Mouse (Mus musculus): ENCODE data around the gene Perm1. TPM values are rescaled to one million over a fixed set of nuclear protein-coding genes. Genes with fewer than 3 reads are reported as not detected.

Perm1 gene
- polyA plus RNA-seq (2016; fragmentation: Nextera tagmentation; extraction: Ambion mirVana): 0.60 and 0.65 TPM in 2 replicates

DNA sequence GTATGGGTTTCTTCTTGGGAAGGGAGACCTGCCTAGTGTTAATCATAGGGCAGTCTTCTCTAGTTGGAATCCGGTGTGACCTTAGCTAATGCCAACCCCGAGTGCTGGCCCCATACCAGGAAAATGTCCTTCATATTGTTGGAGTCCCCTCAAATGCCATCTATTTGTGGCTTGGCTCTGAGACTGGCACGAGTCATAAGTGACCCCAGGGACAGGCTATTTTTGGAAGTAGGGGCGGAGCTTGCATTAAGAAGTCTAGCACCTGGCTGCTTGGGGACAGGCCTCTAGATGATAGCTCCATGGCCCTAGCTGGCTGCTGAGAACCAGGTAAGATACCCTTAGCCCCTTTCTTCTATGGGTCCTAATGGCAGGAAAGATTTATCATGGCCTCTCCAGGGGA, at the start of gene Perm1:
Gene Perm1, plus strand, starts transcription at position 220 of the 400 bp plus-strand sequence.
- Histone ChIP-seq H3K9me3 (no peaks in the 10 kb centered on the region), H3K27me3 (replicated peaks; ENCODE audit: low read depth, poor library complexity, severe bottlenecking) (no peaks in the 10 kb centered on the region), H3K36me3 (replicated peaks) (no peaks in the 10 kb centered on the region; the same call in 1 of the 2 replicates), H3K27ac (replicated peaks) (no peak within 1 kb of the TSS), H3K4me3 (no peak within 1 kb of the TSS), H3K4me1 (peaks cover 5% of the 10 kb centered on the region; the same call in 1 of the 2 replicates)
- WGBS: 77% methylated on average over 4 of the region's 4 CpGs
- no peak for DNase-seq (ENCODE audit: low spot score)

DNA sequence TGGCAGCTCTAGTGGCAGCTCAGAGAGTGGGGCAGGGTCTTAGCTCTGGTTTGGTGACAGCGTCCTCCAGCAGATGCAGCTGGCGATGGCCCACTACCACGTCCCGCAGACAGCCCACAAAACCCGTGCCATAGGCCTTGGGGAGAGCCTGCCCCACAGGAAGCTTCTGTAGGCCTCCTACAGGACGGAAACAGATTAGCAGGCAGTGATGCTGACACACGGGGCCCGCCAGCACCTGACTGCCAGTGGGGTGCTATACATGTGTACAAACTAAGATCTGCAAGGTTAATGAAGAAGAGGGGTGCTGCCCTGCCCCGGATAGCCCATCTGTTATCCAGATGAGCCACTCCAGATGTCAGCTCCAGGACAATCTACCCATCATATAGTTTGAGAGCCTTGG, 49.2 kb upstream of the Perm1 start:
- H3K9me3 ChIP-seq: peaks cover 18% of the 10 kb centered on the region
- H3K4me1 ChIP-seq: no peaks in the 10 kb centered on the region
- peaks cover 98% of the 10 kb centered on the region for H3K36me3 ChIP-seq (replicated peaks)
- DNase-seq (ENCODE audit: low spot score): no peak
- 89% methylated on average over 9 of the region's 9 CpGs for WGBS
- H3K27ac ChIP-seq (replicated peaks): no peak overlapping the region
- no peak overlapping the region for H3K4me3 ChIP-seq
- H3K27me3 ChIP-seq (replicated peaks; ENCODE audit: low read depth, poor library complexity, severe bottlenecking): no peaks in the 10 kb centered on the region

DNA sequence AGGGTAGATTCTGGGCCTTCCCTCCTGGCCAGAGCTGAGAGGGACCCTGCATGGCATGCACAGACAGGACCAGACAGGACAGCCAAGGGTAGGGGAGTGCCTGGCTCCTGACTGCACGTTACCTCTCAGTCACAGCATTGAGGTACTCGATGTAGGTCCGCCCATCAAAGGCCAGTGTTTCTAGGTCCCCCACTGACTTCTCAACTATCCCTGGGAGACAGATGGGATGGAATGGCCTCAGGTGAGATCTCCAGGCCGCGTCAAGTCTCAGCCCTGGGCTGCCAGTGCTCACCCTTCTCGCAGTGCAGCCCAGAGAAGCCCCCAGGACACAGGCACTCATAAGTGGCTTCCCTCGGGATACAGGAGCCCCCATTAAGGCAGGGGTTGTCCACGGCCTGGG, 47.1 kb upstream of the Perm1 start:
- Histone ChIP-seq H3K4me3 (no peak overlapping the region), H3K36me3 (replicated peaks) (peaks cover 100% of the 10 kb centered on the region), H3K9me3 (no peaks in the 10 kb centered on the region), H3K27ac (replicated peaks) (no peak overlapping the region), H3K4me1 (no peaks in the 10 kb centered on the region), H3K27me3 (replicated peaks; ENCODE audit: low read depth, poor library complexity, severe bottlenecking) (no peaks in the 10 kb centered on the region)
- 91% methylated on average over 8 of the region's 8 CpGs for WGBS
- no peak for DNase-seq (ENCODE audit: low spot score)

DNA sequence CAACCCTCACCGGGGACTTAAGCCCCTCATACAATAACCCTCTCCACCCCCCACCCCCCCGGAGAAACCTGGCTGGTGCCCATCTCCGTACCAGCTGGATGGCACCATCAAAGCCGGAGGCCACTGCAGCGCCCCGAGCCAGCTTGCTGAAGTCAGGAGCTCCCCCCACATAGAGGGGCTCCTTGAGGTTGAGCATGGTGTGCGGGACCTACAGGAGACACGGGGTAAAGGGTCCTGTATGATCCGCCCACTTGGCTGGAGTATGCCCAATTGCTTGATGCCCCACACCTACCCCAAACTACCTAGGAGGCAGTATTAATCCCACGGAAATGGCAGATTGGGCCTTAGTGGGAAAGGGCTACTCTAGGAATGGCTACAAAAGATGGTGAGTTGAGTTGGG, 46.5 kb upstream of the Perm1 start:
- Histone ChIP-seq H3K27me3 (replicated peaks; ENCODE audit: low read depth, poor library complexity, severe bottlenecking) (no peaks in the 10 kb centered on the region), H3K9me3 (no peaks in the 10 kb centered on the region), H3K27ac (replicated peaks) (no peak overlapping the region), H3K4me1 (no peaks in the 10 kb centered on the region), H3K36me3 (replicated peaks) (peaks cover 100% of the 10 kb centered on the region), H3K4me3 (no peak overlapping the region)
- WGBS: 95% methylated on average over 10 of the region's 10 CpGs
- DNase-seq (ENCODE audit: low spot score): no peak

DNA sequence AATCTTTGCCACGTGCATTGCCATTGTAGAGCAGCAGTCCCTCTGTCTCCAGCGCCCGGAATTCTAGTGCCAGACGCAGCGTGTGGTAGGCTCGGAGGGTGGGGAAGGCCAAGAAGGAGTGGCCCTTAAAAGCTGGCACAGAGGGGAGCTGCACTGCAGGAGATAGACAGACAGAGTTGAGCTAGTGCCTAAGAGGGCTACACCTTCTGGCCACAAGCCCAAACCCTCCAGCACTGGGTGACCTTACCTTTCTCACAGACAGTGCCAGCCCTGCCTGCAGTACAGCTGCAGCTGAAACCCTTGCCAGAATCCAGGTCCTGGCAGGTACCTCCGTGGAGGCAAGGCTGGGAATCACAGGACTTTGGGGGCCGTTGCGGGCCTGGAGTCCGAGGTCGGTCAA, 43.8 kb upstream of the Perm1 start:
- Histone ChIP-seq H3K27me3 (replicated peaks; ENCODE audit: low read depth, poor library complexity, severe bottlenecking) (no peaks in the 10 kb centered on the region), H3K36me3 (replicated peaks) (peaks cover 100% of the 10 kb centered on the region), H3K9me3 (no peaks in the 10 kb centered on the region), H3K4me3 (no peak overlapping the region), H3K27ac (replicated peaks) (no peak overlapping the region), H3K4me1 (no peaks in the 10 kb centered on the region)
- DNase-seq (ENCODE audit: low spot score): no peak
- WGBS: 95% methylated on average over 11 of the region's 11 CpGs

DNA sequence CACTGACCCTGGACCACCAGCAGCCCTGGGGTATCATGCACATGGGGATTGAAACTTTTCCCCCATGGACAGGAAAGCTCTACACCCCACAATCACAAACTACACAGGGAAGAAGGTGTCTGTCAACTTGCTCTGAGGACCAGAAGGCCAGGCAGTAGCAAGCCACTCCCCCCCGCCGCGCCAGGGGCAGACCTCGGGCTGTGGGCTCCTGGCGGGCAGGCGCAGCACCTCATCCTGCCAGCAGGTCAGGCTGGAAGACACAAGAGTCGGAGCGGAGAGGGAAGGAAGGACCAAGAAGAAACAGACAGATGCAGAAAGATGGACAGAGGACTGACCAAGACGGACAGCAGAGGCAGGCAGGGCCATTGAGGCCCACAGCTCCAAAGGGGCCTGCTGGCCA, 38.0 kb upstream of the Perm1 start:
- Histone ChIP-seq H3K36me3 (replicated peaks) (peaks cover 100% of the 10 kb centered on the region), H3K4me3 (no peak overlapping the region), H3K9me3 (no peaks in the 10 kb centered on the region), H3K4me1 (peaks cover 4% of the 10 kb centered on the region; the same call in 1 of the 2 replicates), H3K27ac (replicated peaks) (no peak overlapping the region), H3K27me3 (replicated peaks; ENCODE audit: low read depth, poor library complexity, severe bottlenecking) (no peaks in the 10 kb centered on the region)
- DNase-seq (ENCODE audit: low spot score): no peak
- WGBS: 95% methylated on average over 9 of the region's 9 CpGs

DNA sequence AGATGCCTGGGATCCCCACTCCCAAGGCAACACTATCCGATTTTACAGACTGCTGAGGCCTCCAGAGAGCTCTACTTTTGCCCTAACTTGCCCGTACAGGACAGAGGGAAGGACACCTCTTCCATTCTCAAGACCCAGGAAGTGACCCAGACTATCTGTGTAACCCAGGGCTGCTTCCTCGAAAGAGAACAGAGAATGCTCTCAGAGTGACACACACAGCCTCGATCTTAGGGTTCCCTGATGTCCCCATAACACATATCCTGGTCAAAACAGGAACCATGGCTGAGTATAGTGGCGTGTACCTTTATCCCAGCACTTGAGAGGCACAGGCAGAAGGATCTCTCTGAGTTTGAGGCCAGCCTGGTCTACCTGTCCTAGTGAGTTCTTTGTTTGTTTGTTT, 31.9 kb upstream of the Perm1 start:
- Histone ChIP-seq H3K27me3 (replicated peaks; ENCODE audit: low read depth, poor library complexity, severe bottlenecking) (no peaks in the 10 kb centered on the region), H3K36me3 (replicated peaks) (peaks cover 78% of the 10 kb centered on the region), H3K9me3 (no peaks in the 10 kb centered on the region), H3K4me3 (peak overlapping the region; percentile 30; the same call in 1 of the 2 replicates), H3K4me1 (peaks cover 52% of the 10 kb centered on the region), H3K27ac (replicated peaks) (no peak overlapping the region)
- 88% methylated on average over 5 of the region's 5 CpGs for WGBS
- no peak for DNase-seq (ENCODE audit: low spot score)

DNA sequence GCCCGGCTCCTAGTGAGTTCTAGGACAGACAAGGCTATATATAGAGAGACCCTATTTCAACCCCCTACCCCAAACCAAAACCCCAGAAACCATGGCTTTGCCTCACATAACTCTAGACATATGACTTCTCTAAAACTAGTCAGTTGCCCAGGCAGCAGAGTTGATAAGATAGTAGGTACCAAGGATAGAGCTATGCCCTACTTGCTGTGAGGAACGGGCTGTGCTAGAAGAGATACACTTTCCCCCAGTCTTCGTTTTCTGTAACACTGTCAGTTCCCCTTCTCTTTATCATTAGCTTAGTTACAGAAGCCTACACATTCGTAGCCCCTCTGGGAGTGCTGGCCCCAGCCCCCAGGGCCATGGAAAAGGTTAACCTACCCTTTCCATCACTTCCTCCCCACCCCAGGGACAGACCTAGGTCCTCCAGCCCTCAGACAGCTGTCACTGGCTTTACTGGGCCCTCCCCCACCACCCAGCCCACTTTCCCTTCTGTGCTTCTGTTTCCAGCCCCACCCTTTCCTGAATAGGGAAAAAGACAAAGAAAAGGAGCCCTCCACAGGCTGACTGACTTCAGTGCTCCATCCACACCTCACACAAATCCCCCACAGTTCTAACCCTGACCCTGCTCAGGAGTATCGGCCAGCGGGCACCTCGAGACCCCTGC, 31.2 kb upstream of the Perm1 start:
- no peaks in the 10 kb centered on the region for H3K9me3 ChIP-seq
- DNase-seq (ENCODE audit: low spot score): no peak
- peak overlapping the region; percentile 56 for H3K4me3 ChIP-seq
- 84% methylated on average over 7 of the region's 7 CpGs for WGBS
- H3K36me3 ChIP-seq (replicated peaks): peaks cover 71% of the 10 kb centered on the region
- peaks cover 59% of the 10 kb centered on the region for H3K4me1 ChIP-seq
- no peaks in the 10 kb centered on the region for H3K27me3 ChIP-seq (replicated peaks; ENCODE audit: low read depth, poor library complexity, severe bottlenecking)
- peak overlapping the region; percentile 86 for H3K27ac ChIP-seq (replicated peaks)

DNA sequence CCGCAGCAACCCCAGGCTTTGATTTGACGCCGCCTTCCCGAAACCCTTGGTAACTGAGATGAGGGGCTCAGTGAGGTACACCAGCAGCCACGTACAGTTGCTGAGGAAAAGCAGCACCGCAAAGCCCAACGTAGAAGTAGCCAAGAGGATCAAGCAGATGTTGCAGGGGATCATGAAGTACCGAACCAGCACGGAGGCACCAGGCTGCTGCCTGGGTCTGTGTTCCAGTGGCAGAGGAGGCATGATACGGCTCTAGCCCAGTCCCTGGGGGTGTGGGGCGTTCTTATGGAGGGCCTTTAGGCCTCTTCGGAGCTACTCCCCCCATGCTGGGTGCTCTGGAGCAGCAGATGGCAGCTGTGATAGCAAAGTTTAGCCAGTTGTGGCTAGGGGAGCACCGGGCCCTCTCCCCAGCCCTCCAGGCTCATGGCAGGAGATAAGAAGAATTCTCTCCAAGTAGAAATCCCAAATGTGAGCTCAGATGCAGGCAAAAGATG, 30.2 kb upstream of the Perm1 start:
- DNase-seq (ENCODE audit: low spot score): no peak
- H3K4me3 ChIP-seq: peak overlapping the region; percentile 56
- peaks cover 68% of the 10 kb centered on the region for H3K36me3 ChIP-seq (replicated peaks)
- H3K27me3 ChIP-seq (replicated peaks; ENCODE audit: low read depth, poor library complexity, severe bottlenecking): no peaks in the 10 kb centered on the region
- H3K9me3 ChIP-seq: no peaks in the 10 kb centered on the region
- peaks cover 66% of the 10 kb centered on the region for H3K4me1 ChIP-seq
- 74% methylated on average over 13 of the region's 13 CpGs for WGBS
- H3K27ac ChIP-seq (replicated peaks): peak overlapping the region; percentile 86

DNA sequence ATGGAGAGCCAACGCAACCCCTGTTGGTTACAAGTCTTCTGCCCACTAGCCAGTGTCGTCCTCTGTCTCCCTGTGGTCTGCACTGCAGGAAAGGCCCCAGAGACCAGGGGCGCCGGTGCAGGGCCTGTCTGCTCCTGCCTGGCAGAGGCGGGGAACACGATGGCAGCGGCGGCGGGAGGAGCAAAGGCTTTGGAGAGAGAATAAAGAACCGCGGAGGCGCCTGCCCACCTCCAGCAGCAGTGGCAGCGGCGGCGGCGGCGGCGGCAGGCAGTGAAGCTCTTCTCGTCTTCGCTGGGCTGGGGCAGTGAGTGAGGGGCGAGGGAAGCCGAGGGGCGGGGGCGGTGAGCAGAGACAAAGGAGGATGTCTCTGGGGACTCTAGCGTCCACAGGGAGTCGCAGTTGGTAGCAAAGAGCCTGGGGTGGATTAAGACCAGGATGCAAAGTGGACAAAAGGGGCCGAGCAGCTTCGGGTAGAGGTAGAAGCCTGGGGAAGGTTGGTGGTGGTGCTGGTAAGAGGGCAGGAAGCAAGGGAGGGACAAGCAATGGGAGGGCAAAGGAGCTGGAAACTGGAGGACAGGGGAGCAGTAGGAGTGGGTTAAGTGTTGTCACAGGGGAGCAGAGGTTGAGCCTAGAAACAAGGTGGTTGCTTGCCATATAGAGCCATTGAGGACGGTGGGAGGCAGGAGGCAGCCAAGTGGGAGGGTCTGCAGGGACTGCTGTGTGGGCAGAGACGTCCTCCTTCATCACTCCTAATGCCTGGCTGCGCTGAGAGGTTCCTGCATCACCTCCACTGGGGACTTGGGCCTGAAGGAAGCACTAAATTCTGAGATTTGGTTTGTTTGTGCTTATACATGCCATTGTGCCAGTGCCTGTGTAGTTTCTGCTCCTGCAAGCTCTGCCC, 29.5 kb upstream of the Perm1 start:
- Histone ChIP-seq H3K4me1 (peaks cover 73% of the 10 kb centered on the region), H3K4me3 (peak overlapping the region; percentile 56), H3K36me3 (replicated peaks) (peaks cover 68% of the 10 kb centered on the region), H3K27me3 (replicated peaks; ENCODE audit: low read depth, poor library complexity, severe bottlenecking) (no peaks in the 10 kb centered on the region), H3K9me3 (no peaks in the 10 kb centered on the region), H3K27ac (replicated peaks) (peak overlapping the region; percentile 86)
- WGBS: 6% methylated on average over 31 of the region's 31 CpGs
- peak; percentile 72 for DNase-seq (ENCODE audit: low spot score)

DNA sequence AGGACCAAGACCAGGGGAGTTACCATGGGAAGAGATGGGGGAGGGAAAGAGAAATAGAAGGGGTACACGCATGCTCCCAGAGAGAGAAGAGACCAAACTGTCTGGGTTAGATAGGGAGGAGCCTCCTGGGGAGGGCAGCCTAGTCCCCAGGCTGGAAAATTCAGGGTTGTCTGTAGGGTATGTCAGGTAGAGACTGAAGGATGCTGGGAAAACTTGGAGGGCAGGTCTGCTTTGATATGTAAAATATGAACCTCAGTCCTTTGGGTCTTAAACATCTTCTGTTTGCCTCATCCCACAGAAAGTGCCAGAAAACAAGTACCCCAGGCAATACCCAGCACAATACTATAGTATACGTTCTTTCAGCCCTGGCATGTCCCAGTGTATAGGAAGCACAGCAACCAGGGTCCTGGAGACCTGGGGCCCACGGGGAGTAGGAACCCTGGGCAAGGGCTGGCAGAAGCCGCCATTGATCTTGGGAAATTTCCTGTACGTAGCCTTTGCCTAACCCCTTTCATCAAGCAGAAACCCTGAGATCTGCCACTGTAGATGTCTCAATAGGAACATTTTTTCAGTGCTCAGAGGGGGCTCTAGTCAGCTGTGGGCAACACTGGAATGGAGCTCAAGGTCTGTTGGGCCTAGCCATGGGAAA, 27.4 kb upstream of the Perm1 start:
- H3K36me3 ChIP-seq (replicated peaks): peaks cover 68% of the 10 kb centered on the region
- H3K4me3 ChIP-seq: peak overlapping the region; percentile 37
- peaks cover 94% of the 10 kb centered on the region for H3K4me1 ChIP-seq
- WGBS: 42% methylated on average over 5 of the region's 5 CpGs
- H3K27ac ChIP-seq (replicated peaks): peak overlapping the region; percentile 83
- DNase-seq (ENCODE audit: low spot score): no peak
- H3K27me3 ChIP-seq (replicated peaks; ENCODE audit: low read depth, poor library complexity, severe bottlenecking): no peaks in the 10 kb centered on the region
- H3K9me3 ChIP-seq: no peaks in the 10 kb centered on the region

DNA sequence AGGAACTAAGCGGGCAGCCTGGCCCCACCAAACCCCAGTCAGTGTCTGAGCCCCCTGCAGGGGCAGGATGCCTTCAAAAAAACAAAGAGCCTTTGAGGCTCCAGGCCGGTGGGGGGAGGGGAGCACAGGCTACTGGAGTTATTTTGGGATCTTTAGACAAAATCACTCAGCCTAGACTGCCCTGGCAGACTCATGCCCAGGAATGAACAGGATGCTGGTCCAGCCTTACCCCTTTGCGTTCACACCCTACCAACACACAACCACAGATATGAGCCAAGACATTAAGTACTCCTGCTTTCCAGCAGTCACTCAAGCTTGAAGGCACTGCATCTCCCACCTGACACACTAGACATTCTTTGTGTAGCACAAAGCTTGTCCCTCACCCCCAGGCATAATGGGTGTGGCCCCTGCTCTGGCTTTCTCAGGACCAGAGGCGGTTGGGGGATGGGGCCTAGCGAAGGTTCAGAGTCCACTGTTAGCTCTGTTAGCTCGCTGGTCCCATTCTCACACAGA, 26.8 kb upstream of the Perm1 start:
- Histone ChIP-seq H3K9me3 (no peaks in the 10 kb centered on the region), H3K4me1 (peaks cover 96% of the 10 kb centered on the region), H3K36me3 (replicated peaks) (peaks cover 69% of the 10 kb centered on the region), H3K27ac (replicated peaks) (peak overlapping the region; percentile 83), H3K4me3 (peak overlapping the region; percentile 37), H3K27me3 (replicated peaks; ENCODE audit: low read depth, poor library complexity, severe bottlenecking) (no peaks in the 10 kb centered on the region)
- DNase-seq (ENCODE audit: low spot score): peak; percentile 73
- WGBS: 8% methylated on average over 6 of the region's 6 CpGs

Measured in embryonic facial prominence, embryonic 10.5 days (tissue).